Comparison of ENCODE assay signal across 8 mouse cellular contexts in genomic region chr5:122706917-122707275, GRCm38 (mm10). TPM values are rescaled to one million over a fixed set of nuclear protein-coding genes. Genes with fewer than 3 reads are reported as not detected.
DNase-seq lines count a peak whose midpoint lies in the region; TF ChIP-seq lines count a peak whose summit lies in the region.

No protein-coding gene starts in this region.

- no peaks in the 10 kb centered on the region for H3K9me3 ChIP-seq in hindbrain, embryonic 10.5 days
- no peaks in the 10 kb centered on the region for H3K9me3 ChIP-seq in midbrain, embryonic 10.5 days (replicated peaks)

- TF ChIP-seq CTCF in kidney, adult 2 months (conservative IDR thresholded peaks at IDR 0.05; ENCODE audit: insufficient read depth, insufficient read length, low read depth, low read length): no peak
- no peak for TF ChIP-seq CTCF in bone marrow, adult 2 months (IDR thresholded peaks at IDR 0.05; ENCODE audit: control insufficient read depth, insufficient read depth, low read length)

- 41% methylated on average over 5 of the region's 5 CpGs for WGBS in kidney, adult 2 months
- WGBS in bone marrow, adult 2 months: 30% methylated on average over 5 of the region's 5 CpGs
- 37% methylated on average over 5 of the region's 5 CpGs for WGBS in hindbrain, embryonic 10.5 days
- 46% methylated on average over 5 of the region's 5 CpGs for WGBS in midbrain, embryonic 10.5 days

- DNase-seq in kidney, adult 2 months: no peak
- DNase-seq in kidney, adult 9 months: no peak
- DNase-seq in hindbrain, embryonic 10.5 days (ENCODE audit: low spot score): no peak
- DNase-seq in midbrain, embryonic 10.5 days (ENCODE audit: low spot score): no peak
- DNase-seq in B cell, adult 2 months: no peak
- DNase-seq in right cerebral cortex, postnatal 10 days (ENCODE audit: low spot score in 2 of 2): no peak
- no peak for DNase-seq in ovary, adult 18-20 months (ENCODE audit: low spot score)

- H3K4me3 ChIP-seq in kidney, adult 2 months (ENCODE audit: insufficient read depth, low read depth, low read length): peak overlapping the region; percentile 78
- H3K4me3 ChIP-seq in bone marrow, adult 2 months (replicated peaks; ENCODE audit: control insufficient read depth, low read depth, low read length): peak overlapping the region; percentile 74
- H3K4me3 ChIP-seq in hindbrain, embryonic 10.5 days: peak overlapping the region; percentile 78
- peak overlapping the region; percentile 77 for H3K4me3 ChIP-seq in midbrain, embryonic 10.5 days

- TF ChIP-seq POLR2A in kidney, adult 2 months (IDR thresholded peaks at IDR 0.05; ENCODE audit: low read depth, low read length): no peak
- TF ChIP-seq POLR2A in bone marrow, adult 2 months (IDR thresholded peaks at IDR 0.05; ENCODE audit: borderline replicate concordance, control insufficient read depth, low read depth, low read length): no peak

- no peaks in the 10 kb centered on the region for H3K36me3 ChIP-seq in kidney, adult 2 months (ENCODE audit: control insufficient read depth, insufficient read depth, low read length)
- no peaks in the 10 kb centered on the region for H3K36me3 ChIP-seq in hindbrain, embryonic 10.5 days
- H3K36me3 ChIP-seq in midbrain, embryonic 10.5 days: no peaks in the 10 kb centered on the region

- H3K27ac ChIP-seq in kidney, adult 2 months (ENCODE audit: insufficient read depth, low read depth, low read length): peak overlapping the region; percentile 69
- H3K27ac ChIP-seq in bone marrow, adult 2 months (ENCODE audit: control insufficient read depth, insufficient read depth, low read depth, low read length, poor library complexity): peak overlapping the region; percentile 83
- peak overlapping the region; percentile 91 for H3K27ac ChIP-seq in hindbrain, embryonic 10.5 days
- peak overlapping the region; percentile 88 for H3K27ac ChIP-seq in midbrain, embryonic 10.5 days (replicated peaks)

- H3K4me1 ChIP-seq in kidney, adult 2 months (ENCODE audit: control insufficient read depth, insufficient read depth, low read length): peaks cover 4% of the 10 kb centered on the region; the same call in 1 of the 2 replicates
- H3K4me1 ChIP-seq in bone marrow, adult 2 months (ENCODE audit: control insufficient read depth, insufficient read depth, low read length): no peaks in the 10 kb centered on the region
- H3K4me1 ChIP-seq in hindbrain, embryonic 10.5 days (replicated peaks): peaks cover 18% of the 10 kb centered on the region
- peaks cover 18% of the 10 kb centered on the region for H3K4me1 ChIP-seq in midbrain, embryonic 10.5 days

- no peaks in the 10 kb centered on the region for H3K27me3 ChIP-seq in kidney, adult 2 months (replicated peaks; ENCODE audit: control insufficient read depth, insufficient read depth, low read length)
- 0 out of 2 replicates have a peak, but pooled peaks cover 6% of the 10 kb centered on the region for H3K27me3 ChIP-seq in hindbrain, embryonic 10.5 days (ENCODE audit: insufficient read depth, poor library complexity, severe bottlenecking)
- peaks cover 19% of the 10 kb centered on the region for H3K27me3 ChIP-seq in midbrain, embryonic 10.5 days (ENCODE audit: low read depth, poor library complexity, severe bottlenecking)

RNA-seq across cellular contexts. Expression of gene P2rx4, which starts 0.4 kb away (rescaled TPM):
- 81.6 and 87.7 TPM in 2 replicates for polyA plus RNA-seq in kidney, adult 2 months (2012; rRNA removed)
- 13.2 and 23.7 TPM in 2 replicates for polyA plus RNA-seq in bone marrow, adult 2 months (2011; ENCODE audit: insufficient read depth, insufficient read length, low replicate concordance, missing spikeins)
- 5.8 and 6.2 TPM in 2 replicates for polyA plus RNA-seq in hindbrain, embryonic 10.5 days (2016; fragmentation: Nextera tagmentation; extraction: Ambion mirVana)
- 3.5 and 9.6 TPM in 2 replicates for polyA plus RNA-seq in midbrain, embryonic 10.5 days (2016; fragmentation: Nextera tagmentation; extraction: Ambion mirVana)
